Mouse (Mus musculus) spleen, postnatal 4 days (tissue): ENCODE data around the gene Rgs14.

Source experiments
- DNase-seq, 2 experiments: peaks; one replicate each; pipeline ENCODE4 v3.0.0; 2022; ENCODE audit warnings: low spot score in 2 of 2

Rgs14 gene

DNA sequence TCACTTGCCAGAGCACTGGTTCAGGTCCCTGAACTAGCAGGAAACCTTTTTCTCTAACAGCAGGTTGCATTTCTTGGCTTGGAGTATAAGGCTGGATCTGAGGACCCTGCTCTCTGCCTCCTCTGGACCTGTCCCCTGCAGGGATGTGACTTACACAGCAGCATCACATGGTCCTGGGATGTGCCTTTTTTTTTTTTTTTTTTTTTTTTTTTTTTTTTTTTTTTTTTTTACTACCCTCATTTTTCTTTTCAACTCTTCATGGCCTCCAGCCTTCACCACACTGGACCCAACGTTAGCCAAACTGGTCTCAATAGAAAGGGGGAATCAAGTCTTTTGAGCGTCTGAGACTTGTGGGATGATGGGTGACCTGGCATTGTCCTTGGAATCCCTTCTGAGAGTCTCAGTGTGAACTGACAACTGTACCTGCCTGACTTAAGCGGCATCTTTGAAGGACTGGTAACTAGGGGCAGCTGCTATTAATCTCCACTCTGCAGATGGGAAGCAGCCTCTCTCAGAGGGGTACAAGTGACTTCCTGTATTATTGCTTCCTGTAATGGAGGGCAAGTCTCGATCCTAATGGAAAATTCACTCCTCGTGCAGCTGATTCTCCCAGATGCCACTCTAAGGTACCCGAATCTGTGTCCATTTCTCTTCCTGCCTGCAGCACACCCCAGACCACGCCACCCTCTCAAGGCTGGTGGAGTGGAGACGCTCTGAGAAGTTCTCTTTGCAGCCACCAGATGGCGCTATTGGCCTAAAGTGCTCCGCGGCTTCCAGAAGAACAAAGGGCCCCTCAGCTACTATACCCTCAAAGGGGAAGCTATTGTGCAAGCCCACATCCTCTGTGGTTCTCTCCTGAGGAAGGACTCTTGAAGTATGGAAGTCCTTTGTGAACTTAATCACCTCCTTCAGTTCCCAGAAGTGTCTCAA, 35.6 kb downstream of the Rgs14 start:
- peak; percentile 76 to 93 for DNase-seq

DNA sequence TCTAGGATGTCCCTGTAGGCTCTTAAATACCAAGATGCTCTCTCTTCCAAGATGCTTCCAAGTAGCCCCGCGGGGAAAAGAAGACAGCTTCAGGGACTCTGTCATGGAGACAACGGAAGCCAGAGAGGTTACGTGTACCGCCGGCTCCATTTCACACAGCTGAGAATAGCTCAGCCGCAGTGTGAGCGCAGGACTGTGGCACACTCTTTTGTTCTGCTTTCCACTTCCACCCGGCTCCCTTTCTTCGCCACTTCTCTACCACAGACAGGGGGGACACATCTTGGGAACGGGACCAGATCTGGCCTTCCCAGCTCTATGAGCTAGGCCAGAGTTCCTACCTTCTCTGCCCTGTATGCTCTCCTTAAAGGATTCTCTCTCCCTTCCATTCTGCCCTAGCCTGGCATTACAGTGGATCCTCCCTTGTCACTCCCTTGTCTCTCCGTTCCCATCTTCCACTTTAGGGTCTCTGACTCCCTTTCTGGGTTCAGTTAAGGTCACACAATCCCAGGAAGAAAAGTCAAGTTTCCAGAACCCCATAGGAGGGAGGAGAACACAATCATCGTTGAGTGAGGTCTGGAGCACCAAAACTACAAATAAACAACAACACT, 36.4 kb downstream of the Rgs14 start:
- DNase-seq, result no peak

DNA sequence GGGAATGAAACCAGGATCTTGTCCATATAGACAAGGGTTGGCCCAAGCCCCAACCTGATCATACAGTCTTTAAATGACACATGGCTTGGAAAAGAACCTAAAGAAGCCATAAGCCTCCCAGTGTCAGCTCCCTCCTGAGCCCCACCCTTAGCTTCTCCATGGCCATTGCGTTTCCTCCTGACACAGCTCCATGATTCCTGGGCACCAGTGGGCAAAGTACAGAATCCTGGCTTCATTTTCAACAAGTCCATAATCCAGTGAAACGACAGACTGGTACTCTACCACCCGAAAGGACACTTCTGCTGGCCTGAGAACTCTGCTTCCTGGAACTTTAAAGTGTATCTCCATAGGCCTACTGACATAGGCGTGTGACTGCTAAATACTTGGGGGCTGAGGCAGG, 37.8 kb downstream of the Rgs14 start:
- DNase-seq, result no peak

DNA sequence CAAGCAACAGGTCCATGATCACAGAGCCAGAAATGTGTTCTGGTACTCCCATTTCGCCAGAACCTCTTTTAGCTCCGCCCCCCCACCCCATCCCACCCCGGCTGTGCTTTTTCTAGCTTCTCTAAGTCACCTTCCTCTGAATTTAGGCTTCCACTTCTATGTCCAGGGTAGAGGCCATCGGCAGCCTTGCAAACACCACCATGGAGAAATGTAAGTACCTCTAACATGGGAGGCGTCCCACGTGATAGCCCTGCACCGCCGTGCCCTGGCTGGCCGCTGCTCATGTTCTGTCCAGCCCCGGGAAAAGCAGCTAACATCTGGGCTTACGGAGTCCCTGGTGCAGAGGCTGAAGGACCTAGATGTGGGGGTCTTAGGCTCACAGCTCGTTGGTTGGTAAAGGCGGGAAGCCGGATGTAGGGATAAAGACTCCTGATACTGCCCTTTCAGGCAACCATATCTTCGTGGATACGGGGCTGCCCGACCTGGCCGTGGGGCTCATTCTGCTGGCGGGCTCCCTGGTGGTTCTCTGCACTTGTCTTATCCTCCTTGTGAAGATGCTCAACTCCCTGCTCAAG, 39.1 kb downstream of the Rgs14 start:
- no peak for DNase-seq

DNA sequence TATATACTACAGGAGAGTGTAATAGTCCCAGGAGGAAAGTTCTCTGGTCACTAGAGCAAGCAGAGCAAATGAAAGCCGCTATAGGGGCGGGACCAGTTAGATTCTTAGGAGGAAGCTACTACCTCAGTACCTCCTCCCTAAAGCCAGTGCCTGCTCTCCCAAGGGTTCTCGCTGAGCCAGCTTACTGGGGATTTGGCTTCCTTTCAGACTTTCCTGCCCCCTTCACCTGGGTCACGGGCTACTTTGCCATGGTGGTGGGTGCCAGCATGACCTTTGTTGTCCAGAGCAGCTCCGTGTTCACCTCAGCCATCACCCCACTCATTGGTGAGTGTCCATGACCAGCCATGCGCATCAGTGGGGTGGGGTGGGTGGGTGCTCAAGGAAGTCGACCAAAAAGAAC, 42.3 kb downstream of the Rgs14 start:
- DNase-seq, result no peak

DNA sequence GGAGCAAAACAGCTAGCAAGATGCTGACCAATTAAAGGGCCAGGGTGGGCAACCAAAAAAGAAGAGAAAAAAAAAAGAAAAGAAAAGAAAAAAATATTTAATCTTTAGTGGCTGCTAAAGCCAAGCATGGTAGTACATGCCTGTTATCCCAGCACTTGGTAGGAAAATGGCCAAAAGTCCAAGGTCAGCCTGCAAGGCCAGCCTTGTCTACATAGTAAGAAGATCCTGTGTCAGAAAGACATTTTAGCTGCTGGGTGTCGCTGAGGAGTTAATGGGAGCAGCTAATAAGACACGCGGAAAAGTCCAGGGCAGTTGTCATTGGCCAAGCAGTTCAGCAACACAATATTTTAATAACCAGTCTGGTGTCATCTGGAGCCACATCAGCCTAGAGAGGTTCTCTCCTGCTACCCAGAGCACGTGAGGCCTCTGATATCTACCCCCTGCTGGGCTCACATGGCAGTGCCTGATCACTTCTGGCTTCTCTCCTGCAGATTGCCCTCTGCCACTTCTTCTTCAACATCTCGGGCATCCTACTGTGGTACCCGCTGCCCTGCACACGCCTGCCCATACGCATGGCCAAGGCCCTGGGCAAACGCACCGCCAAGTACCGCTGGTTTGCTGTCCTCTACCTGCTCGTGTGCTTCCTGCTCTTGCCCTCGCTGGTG, 43.2 kb downstream of the Rgs14 start:
- no peak for DNase-seq

DNA sequence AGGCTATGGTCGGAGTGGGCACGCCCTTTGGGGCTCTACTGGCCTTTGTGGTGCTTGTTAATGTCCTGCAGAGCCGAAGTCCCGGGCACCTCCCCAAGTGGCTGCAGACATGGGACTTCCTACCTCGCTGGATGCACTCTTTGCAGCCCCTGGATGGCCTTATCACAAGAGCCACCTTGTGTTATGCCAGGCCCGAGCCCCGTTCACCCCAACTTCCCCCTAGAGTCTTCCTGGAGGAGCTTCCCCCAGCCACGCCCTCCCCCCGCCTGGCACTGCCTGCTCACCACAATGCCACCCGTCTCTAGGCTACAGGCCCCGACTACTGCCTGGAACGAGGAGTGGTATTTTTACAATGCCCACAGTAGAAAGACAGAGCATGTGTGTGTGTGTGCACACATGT, 43.8 kb downstream of the Rgs14 start:
- peak in 1 of 2 experiments; percentile 51 for DNase-seq

DNA sequence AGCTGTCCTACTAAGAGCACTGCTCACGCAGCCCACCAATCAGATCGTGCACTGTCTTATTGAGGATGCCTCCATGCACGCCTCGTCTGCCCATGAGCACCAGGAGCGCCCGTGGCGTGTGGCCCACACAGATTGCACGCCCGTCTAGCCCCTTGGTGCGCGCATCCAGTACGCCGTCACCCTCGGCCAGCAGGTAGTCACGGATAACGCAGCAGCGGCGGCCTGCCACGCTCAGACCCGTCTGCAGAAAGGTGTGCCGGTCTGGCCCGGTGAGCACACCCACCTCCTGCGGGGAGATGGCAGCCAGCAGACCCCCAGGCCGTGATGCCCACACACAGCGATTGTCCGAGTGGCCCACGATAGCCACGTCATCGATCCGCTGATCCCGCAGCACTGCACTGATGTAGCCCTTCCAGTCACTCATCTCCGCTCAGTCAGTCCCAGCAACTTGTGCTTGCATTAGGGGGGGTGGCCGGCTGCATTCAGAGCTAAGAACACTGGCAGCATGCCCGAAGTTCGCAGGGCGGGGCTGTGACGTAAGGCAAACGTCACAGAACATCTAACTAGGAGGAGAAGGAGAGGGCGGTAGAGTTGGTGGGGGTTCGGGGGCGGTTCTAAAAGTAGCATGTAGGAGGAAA, 45.3 kb downstream of the Rgs14 start, which contains the start of gene Pfn3:
Gene Pfn3, minus strand, starts transcription at position 490 of the 638 bp plus-strand sequence.
- DNase-seq, result no peak

DNA sequence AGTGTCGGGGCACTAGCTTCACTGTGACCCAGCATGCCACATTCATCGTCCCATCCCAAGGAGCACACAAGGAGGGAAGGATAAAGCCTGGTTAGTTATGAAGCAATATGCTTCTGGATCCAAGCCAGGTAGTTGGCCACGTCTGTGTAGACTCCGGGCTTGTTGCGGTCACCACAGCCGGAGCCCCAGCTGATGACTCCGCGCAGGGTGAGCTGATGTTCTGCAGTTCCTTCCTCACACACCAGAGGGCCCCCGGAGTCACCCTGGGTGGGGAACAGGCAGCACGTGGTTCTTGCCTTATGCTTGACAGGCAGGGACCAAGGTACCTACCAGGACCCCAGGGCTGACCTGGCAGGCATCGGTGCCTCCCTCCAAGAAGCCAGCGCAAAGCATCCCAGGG, 48.5 kb downstream of the Rgs14 start:
- DNase-seq, result peak; percentile 87 to 96

DNA sequence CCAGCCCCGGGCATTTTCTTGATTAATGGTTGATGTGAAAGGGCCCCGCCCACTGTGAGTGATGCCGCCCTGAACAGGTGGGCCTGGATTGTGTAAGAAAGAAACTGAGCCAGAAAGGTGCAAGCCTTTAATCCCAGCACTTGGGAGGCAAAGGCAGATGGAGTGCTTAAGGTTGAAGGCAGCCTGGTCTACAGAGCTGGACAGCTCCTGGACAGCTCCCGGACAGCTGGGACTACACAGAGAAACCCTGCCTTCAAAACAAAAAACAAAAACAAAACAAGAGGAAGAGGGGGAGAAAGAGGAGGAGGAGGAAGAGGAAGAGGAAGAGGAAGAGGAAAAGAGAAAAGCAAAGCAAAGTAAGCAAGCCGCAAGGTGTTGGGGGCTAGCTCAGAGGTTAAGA, 49.6 kb downstream of the Rgs14 start:
- no peak for DNase-seq

DNA sequence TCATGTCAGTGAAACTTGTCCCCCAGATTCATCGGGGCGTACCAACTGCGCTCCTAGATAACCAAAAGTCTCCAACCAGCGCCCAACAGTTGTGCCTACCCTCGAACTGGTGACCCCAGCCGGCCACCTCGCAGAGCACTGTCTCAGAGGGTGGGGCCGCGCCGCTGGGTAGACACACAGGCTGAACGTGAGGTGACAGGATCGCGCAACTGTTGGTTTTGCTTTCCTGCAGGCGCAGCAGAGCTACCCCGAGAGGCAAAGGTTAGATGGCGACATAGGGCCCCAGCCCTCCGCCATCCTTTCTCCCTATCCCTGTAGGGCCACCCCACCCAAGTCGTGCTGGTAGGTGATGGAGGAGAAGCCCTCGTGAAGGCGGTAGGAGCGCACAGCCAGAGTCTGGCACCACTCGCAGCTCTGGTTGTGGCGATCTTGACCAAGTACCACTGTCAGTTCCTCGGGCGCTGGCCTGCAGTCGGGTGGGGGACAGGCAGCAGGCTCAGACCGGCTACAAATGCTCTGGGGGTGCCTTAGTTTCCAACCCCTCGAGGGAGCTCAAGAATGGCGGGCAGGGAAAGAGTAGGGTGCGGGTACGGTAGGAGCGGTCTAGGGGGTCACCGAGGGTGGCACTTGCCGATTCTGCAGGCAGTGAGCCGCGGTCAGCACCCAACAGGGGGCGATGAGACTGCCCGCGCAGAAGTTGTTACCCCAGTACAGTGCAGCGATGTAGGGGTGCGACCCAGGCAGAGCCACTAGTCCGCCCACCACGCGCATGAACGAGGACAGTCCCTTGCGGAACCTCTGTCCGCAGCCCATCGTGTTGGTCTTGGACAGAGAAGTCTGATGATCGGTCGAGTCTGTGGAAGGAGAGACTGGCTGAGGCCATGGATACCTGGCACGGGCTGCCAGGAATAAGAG, 50.7 kb downstream of the Rgs14 start:
- no peak for DNase-seq

DNA sequence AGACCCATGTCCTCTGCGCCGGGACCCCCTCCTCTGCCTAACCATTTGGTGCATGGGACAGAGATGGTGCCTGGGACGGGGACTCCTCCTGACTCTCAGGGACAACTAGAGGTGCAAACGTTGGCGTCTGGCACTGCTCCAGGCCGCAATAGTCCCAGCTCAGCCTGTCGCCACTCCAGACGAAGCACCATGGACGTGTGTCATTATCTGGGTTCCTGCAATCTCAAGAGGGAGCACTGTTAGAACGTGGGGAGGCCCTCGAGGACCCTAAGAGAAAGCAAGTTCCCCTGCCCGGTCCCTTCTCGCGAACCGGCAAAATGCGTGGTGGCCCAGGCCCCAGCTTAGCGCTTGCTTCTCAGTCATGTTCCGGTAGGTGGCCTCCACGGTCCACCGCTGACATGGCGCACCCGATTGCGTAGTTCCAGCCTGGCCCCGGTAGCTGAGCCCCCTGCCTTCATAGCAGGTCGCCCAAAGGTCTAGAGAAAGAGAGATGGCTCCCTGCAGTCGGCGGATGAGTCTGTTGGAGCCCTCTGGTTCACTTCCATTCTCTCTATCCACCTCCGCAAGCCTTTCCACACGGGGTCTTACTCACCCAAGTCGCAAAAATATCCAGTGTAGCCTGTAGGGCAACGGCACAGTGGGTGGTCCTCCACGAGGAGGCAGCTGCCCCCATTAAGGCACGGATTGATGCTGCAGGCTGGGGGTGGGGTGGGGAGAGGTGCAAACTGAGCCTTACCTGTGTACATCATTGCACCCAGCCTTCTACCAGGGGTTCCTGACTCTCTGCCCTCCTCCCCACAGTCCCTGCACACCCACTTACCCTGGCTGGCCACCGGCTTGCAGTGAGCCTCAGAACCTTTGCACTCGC, 51.6 kb downstream of the Rgs14 start:
- peak; percentile 75 to 83 for DNase-seq

DNA sequence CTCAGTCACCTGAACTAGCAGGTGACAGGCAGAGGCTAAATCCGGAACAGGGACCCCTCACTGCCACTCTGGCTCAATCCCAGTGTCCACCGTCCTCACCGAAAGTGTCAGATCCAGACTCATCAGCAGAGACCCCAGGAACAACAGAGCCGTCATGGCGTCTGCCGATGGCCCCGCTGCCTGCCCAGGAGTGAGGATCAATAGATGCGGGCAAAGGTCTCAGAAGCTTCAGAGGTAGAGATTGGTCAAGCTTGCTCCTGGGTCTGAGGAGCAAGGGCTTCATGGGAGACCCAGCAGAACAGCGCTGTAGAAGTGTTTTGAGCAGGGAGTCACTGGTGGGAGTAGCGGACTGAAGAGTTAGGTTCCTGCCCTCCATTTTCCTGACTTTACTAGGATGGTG, 57.1 kb downstream of the Rgs14 start, which contains the start of gene F12:
Gene F12, minus strand, starts transcription at position 181 of the 400 bp plus-strand sequence.
- DNase-seq, result no peak

DNA sequence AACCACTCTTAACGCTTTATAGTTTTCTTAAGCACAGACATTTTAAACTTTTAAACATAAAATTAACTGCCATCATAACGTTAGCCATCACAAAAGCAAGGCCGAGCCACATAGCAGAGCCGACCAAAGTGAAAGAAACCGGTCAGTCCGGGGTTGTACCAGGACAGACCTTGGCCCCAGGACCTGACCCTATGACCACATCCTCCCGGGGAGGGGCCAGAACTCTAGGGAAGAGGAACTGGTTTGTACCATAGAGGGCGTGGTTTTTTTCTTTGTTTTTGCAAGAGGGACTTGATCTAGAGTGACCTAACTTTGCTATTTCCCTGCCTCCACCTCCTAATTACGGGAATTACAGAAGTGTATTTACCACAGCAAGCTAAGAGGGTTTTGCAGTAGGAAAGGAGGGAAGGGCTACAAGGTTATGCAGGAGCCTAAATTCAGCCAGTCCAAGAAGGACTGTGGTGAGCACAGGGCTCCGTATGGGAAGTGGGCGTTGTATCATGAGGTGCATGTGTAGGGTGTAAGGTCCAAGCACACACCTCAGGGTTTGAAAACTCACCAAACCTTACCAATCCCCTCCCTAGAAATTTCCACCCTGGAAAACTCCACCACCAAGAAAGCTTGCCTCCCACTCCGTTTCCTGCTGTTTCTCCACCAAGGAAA, 59.8 kb downstream of the Rgs14 start:
- DNase-seq, result peak; percentile 67 to 76

DNA sequence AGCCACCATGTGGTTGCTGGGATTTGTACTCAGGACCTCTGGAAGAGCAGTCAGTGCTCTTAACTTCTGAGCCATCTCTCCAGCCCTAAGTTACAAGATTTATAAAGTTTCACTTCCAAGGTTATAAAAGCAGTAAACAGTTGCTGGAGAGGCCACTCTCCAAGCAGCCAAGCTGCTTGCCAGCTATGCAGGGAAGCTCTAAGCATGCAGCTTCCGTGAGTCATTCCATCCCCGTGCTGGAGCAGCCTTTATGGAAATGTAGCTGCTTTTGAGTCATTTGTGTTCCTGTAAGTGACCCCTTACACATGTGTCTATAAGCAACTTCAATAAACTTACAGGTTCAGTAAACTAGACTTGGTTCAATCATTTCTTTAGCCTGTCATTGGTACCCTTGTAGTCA, 61.0 kb downstream of the Rgs14 start:
- DNase-seq, result no peak

DNA sequence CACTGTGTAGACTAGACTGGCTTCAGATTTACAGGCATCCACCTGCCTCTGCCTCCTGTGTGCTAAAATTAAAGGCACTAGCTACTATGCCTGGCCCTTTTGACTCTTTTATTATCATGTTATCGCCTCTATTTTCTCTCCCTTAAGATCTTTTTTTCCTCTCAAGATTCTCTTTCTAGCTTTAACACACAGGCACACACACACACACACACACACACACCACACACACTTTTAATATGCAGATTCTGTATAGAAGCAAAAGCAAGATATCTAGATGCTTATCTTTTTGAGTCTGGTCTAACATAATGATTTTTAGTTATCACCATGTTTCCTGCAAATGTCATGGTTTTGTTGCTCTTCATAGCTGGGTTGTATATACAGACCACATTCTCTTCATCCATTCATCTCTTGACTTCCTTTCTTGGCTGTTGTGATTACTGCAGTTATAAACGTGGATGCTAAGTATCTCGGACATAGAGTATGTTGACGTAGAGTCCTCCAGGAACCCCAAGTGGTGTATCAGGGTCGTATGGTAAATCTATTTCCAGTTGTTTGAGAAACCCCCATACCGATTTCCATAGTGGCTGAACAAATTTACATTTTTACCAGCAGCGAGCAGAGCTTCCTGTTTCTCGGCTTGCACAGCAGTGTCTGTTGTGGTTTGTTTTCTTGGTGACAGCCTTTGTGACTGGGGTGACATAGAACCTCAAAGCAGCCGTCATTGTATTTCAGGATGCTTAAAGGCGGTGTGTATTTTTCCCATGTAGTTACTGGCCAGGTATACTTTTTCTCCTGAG, 62.6 kb downstream of the Rgs14 start:
- no peak for DNase-seq
